Mouse (Mus musculus): ENCODE results near the gene Crtac1. TPM values are rescaled to one million over a fixed set of nuclear protein-coding genes. Genes with fewer than 3 reads are reported as not detected.
A peak's percentile ranks its signal among the peaks of the same experiment; 100 is the strongest.

The Crtac1 gene
- total and polyA plus RNA-seq, 2 experiments from 2014 or later = 31.3 to 53.1 TPM

- Histone ChIP-seq H3K4me2 (ENCODE audit: low read depth, low read length) (no peak overlapping the region), H3K27ac (no peak overlapping the region), H3K4me1 (ENCODE audit: insufficient read depth, low read length) (0 out of 2 replicates have a peak, but pooled peaks cover 6% of the 10 kb centered on the region), H3K27me3 (ENCODE audit: insufficient read depth, low read length) (no peaks in the 10 kb centered on the region), H3K9me3 (ENCODE audit: low read length) (no peaks in the 10 kb centered on the region), H3K4me3 (ENCODE audit: low read length) (no peak overlapping the region), H3K9ac (replicated peaks; ENCODE audit: low read length) (no peak overlapping the region), H3K36me3 (ENCODE audit: insufficient read depth, low read length) (0 out of 2 replicates have a peak, but pooled peaks cover 4% of the 10 kb centered on the region)
- no peak for ATAC-seq
- no peak for TF ChIP-seq CTCF (IDR thresholded peaks at IDR 0.05; ENCODE audit: low read depth)
- 73% methylated on average over 8 of the region's 8 CpGs for WGBS
- DNase-seq (ENCODE audit: low spot score) = no peak
Observed at GRCm38 (mm10) chr19:42260486-42260885, 171.1 kb downstream of the Crtac1 start.

GRCm38 (mm10) chr19:42258596-42258995 lies 173.0 kb downstream of the Crtac1 start:
- 0 out of 2 replicates have a peak, but pooled peaks cover under 1% of the 10 kb centered on the region for H3K27me3 ChIP-seq (ENCODE audit: insufficient read depth, low read length)
- peak overlapping the region; percentile 38 for H3K4me2 ChIP-seq (ENCODE audit: low read depth, low read length)
- no peak for TF ChIP-seq CTCF (IDR thresholded peaks at IDR 0.05; ENCODE audit: low read depth)
- no peak overlapping the region for H3K27ac ChIP-seq
- ATAC-seq (no peak), DNase-seq (ENCODE audit: low spot score) (no peak)
- H3K4me1 ChIP-seq (ENCODE audit: insufficient read depth, low read length) = 0 out of 2 replicates have a peak, but pooled peaks cover 6% of the 10 kb centered on the region
- H3K9me3 ChIP-seq (ENCODE audit: low read length) = no peaks in the 10 kb centered on the region
- H3K9ac ChIP-seq (replicated peaks; ENCODE audit: low read length) = no peak overlapping the region
- no peaks in the 10 kb centered on the region for H3K36me3 ChIP-seq (ENCODE audit: insufficient read depth, low read length)
- 63% methylated on average over 5 of the region's 5 CpGs for WGBS
- no peak overlapping the region for H3K4me3 ChIP-seq (ENCODE audit: low read length)

DNA sequence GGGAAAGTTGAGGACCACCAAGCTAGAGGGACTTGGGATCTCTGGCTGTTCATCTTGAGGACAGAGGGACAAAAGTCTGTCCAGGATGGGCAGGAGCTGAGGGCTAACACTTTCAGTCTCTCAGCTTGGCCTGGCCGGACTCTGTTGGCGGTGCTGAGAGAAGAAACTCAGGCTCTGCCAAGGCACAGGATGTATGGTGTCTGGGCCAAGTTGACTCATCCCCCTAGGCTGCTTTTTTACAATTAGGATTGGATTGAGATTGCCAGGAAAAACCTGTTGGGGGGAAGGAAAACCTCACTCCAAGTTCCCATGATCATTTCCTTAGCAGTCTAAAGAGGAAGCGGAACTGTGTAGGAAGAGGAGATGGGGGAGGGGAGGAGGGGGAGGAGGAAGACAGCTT lies 173.6 kb downstream of the Crtac1 start:
- H3K9ac ChIP-seq (replicated peaks; ENCODE audit: low read length) = no peak overlapping the region
- 0 out of 2 replicates have a peak, but pooled peaks cover 6% of the 10 kb centered on the region for H3K4me1 ChIP-seq (ENCODE audit: insufficient read depth, low read length)
- H3K4me2 ChIP-seq (ENCODE audit: low read depth, low read length) = peak overlapping the region; percentile 38
- ATAC-seq = no peak
- H3K27me3 ChIP-seq (ENCODE audit: insufficient read depth, low read length) = 0 out of 2 replicates have a peak, but pooled peaks cover 6% of the 10 kb centered on the region
- DNase-seq (ENCODE audit: low spot score) = no peak
- TF ChIP-seq CTCF (IDR thresholded peaks at IDR 0.05; ENCODE audit: low read depth) = no peak
- H3K36me3 ChIP-seq (ENCODE audit: insufficient read depth, low read length) = no peaks in the 10 kb centered on the region
- H3K4me3 ChIP-seq (ENCODE audit: low read length) = no peak overlapping the region
- H3K9me3 ChIP-seq (ENCODE audit: low read length) = no peaks in the 10 kb centered on the region
- WGBS = 59% methylated on average over 3 of the region's 3 CpGs
- no peak overlapping the region for H3K27ac ChIP-seq

DNA sequence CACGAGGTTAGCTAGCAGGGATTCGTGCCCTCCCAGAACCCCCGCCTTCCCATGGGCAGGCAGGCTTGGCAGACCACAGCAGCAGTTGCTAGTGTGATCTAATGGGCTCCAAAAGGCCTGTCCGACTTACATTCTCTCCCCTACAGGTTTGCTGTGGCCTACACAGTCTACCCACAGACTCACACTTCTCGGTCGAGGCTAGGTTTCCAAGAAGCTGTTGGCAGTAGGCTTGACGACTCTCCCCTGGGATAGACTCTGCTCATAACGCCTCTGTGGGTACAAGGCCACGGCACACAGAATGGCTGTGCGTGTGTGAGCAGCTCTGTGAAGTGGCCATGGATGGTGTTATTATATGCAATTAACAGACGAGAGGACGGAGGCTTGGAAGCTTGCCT lies 174.3 kb downstream of the Crtac1 start:
- H3K4me1 ChIP-seq (ENCODE audit: insufficient read depth, low read length) = 0 out of 2 replicates have a peak, but pooled peaks cover 6% of the 10 kb centered on the region
- H3K36me3 ChIP-seq (ENCODE audit: insufficient read depth, low read length) = no peaks in the 10 kb centered on the region
- H3K9ac ChIP-seq (replicated peaks; ENCODE audit: low read length) = no peak overlapping the region
- H3K4me2 ChIP-seq (ENCODE audit: low read depth, low read length) = peak overlapping the region; percentile 66
- no peaks in the 10 kb centered on the region for H3K9me3 ChIP-seq (ENCODE audit: low read length)
- WGBS = 38% methylated on average over 12 of the region's 12 CpGs
- TF ChIP-seq CTCF (IDR thresholded peaks at IDR 0.05; ENCODE audit: low read depth) = no peak; the same call in 1 of the 2 replicates
- peak overlapping the region; percentile 59 for H3K4me3 ChIP-seq (ENCODE audit: low read length)
- ATAC-seq (no peak), DNase-seq (ENCODE audit: low spot score) (no peak)
- peak overlapping the region; percentile 89; the same call in 1 of the 2 replicates for H3K27ac ChIP-seq
- H3K27me3 ChIP-seq (ENCODE audit: insufficient read depth, low read length) = 0 out of 2 replicates have a peak, but pooled peaks cover 8% of the 10 kb centered on the region

GRCm38 (mm10) chr19:42256611-42257240 lies 174.9 kb downstream of the Crtac1 start:
- ATAC-seq (peak; percentile 60), DNase-seq (ENCODE audit: low spot score) (peak; percentile 80)
- H3K9me3 ChIP-seq (ENCODE audit: low read length) = no peaks in the 10 kb centered on the region
- peak overlapping the region; percentile 59 for H3K4me3 ChIP-seq (ENCODE audit: low read length)
- H3K27ac ChIP-seq = peak overlapping the region; percentile 89
- no peaks in the 10 kb centered on the region for H3K36me3 ChIP-seq (ENCODE audit: insufficient read depth, low read length)
- TF ChIP-seq CTCF (IDR thresholded peaks at IDR 0.05; ENCODE audit: low read depth) = no peak
- peak overlapping the region; percentile 66 for H3K4me2 ChIP-seq (ENCODE audit: low read depth, low read length)
- H3K27me3 ChIP-seq (ENCODE audit: insufficient read depth, low read length) = 0 out of 2 replicates have a peak, but pooled peaks cover 8% of the 10 kb centered on the region
- 0 out of 2 replicates have a peak, but pooled peaks cover 6% of the 10 kb centered on the region for H3K4me1 ChIP-seq (ENCODE audit: insufficient read depth, low read length)
- 21% methylated on average over 12 of the region's 12 CpGs for WGBS
- H3K9ac ChIP-seq (replicated peaks; ENCODE audit: low read length) = peak overlapping the region; percentile 70

GRCm38 (mm10) chr19:42255784-42256610 lies 175.6 kb downstream of the Crtac1 start:
- 4% methylated on average over 25 of the region's 42 CpGs for WGBS
- no peaks in the 10 kb centered on the region for H3K9me3 ChIP-seq (ENCODE audit: low read length)
- peak overlapping the region; percentile 59 for H3K4me3 ChIP-seq (ENCODE audit: low read length)
- peak overlapping the region; percentile 70 for H3K9ac ChIP-seq (replicated peaks; ENCODE audit: low read length)
- ATAC-seq (peak; percentile 90), DNase-seq (ENCODE audit: low spot score) (peak; percentile 84)
- H3K4me1 ChIP-seq (ENCODE audit: insufficient read depth, low read length) = 0 out of 2 replicates have a peak, but pooled peaks cover 6% of the 10 kb centered on the region
- H3K36me3 ChIP-seq (ENCODE audit: insufficient read depth, low read length) = no peaks in the 10 kb centered on the region
- peak overlapping the region; percentile 89 for H3K27ac ChIP-seq
- 0 out of 2 replicates have a peak, but pooled peaks cover 8% of the 10 kb centered on the region for H3K27me3 ChIP-seq (ENCODE audit: insufficient read depth, low read length)
- peak; percentile 62 for TF ChIP-seq CTCF (IDR thresholded peaks at IDR 0.05; ENCODE audit: low read depth)
- peak overlapping the region; percentile 66 for H3K4me2 ChIP-seq (ENCODE audit: low read depth, low read length)
